Mouse (Mus musculus): Measurements from ENCODE around the gene Pheta1.
A peak's percentile ranks its signal among the peaks of the same experiment; 100 is the strongest.

Gene Pheta1

DNA sequence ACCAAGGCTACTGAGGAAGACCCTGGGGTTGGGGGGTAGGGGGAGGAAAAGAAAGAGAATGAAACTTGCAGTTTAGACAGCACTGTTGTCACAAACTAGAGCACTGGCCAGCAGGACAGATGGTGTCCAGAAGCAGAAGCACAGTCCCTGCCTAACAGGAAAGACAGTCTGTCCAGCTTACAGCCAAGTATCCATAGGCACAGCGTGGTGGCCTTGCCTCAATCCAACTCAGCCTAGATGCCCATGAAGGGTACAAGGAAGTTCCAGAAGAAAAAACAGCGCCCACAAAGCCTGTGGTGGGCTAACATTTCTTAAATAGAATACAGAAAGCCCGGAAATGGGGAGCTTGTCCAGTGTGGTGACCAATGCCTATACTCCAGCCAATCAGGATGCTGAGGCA lies 23.2 kb upstream of the Pheta1 start:
- no peak for DNase-seq (ENCODE audit: low spot score in 2 of 2)

DNA sequence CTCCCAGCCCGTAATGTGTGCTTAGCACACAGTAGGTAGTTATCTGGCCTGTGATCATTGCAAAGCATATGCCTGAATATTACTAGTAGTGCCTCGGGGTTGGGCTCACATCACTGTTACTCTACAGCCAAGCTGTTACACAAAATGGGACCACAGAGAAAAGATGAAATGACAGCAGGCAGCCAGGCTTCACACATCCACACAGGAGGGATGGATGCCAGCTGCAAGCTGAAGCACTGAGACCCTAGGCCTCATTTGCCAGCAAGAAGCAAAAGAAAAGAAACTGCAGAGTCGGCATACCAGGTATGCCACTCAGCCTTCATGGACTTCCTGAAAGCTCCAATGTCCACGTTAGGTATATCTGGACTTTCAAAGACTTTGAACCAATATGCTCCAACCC lies 20.9 kb upstream of the Pheta1 start:
- no peak for DNase-seq (ENCODE audit: low spot score in 2 of 2)

DNA sequence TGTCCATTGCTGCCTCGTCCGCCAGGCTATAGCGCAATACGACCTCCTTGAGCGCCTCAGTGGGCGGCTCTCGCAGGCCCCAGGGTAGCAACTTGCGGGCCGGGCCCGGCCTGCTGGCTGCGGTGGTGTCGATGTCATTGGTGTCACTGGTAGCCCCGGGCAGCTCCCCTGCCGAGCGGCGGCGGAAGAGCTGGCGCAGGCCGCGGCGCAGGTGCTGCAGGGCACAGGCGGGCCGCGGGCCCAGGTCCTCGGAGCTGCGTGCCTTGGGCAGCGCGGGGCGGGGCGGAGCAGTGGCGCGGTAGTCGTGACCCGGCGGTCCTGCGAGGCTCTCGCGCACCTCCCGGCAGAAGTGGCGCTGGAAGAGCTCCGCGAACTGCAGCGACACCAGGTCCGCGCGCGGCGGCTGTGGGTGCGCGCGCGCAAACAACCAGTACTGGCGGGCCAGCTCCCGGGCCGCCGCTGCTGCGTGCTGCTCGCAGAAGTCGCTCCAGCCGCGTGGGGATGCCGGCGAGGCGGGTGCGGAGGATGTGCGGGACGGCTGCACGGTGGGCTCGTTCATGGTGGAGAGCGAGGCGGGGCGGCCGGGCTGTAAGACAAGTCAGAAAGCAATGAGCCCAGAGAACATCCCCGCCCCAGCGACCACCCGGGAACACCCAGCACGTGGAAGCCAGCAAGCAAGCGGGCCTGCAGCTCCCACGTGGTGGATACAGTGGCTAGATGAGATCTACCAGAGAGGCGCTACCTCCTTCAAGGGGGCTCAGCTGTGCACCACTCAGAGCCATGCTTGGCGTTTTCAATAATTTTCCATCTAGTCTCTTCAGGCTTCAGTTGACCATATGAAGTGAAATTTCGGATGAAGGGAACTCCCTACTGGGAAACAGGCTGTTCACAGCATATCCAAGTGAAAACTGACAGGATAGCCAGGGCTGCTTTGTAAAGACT lies 20.0 kb upstream of the Pheta1 start:
- DNase-seq (ENCODE audit: low spot score in 2 of 2), result no peak

- DNase-seq (ENCODE audit: low spot score in 2 of 2), result no peak
Observed at GRCm38 (mm10) chr5:121831002-121831601, 17.7 kb upstream of the Pheta1 start.

GRCm38 (mm10) chr5:121832376-121833155 lies 16.2 kb upstream of the Pheta1 start:
- DNase-seq (ENCODE audit: low spot score in 2 of 2), result no peak

DNA sequence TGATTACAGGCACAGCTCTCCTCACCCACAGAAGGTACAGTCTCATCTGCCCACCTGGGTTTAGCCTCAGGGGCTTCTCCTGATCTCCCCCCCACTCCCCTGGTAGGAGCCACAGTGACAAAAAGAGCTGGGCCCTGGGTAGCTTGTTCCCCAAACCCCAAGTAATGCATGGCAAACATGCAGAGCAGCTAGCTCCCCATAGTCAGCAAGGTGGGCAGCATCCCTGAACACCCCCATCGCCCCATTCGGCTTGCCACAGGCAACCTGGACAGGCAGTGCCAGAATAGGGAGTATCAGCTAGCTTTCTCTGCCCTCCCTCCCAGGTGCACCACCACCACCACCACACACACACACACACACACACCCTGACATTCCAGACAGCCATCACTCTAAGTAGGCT lies 15.6 kb upstream of the Pheta1 start:
- no peak for DNase-seq (ENCODE audit: low spot score in 2 of 2)

- DNase-seq (ENCODE audit: low spot score in 2 of 2), result no peak
Observed at GRCm38 (mm10) chr5:121833572-121834240, 15.1 kb upstream of the Pheta1 start.

DNA sequence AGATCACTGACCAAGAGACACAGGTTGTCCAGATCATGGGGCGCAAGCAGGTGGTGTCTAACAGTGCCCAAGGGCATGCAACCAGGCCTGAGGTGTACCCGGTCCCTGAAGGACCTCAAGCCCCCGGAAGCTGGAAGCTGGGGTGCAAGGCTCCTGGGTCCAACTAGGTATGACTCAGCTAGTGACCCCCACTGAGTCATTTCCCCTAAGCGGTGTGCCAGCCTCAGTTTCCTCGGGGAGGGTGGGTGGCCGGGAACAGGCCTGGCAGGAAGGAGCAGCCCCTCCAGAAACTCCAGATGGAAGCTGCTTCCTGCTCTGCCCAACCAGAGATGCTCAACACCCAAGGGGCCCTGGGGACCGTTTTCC lies 14.6 kb upstream of the Pheta1 start:
- DNase-seq (ENCODE audit: low spot score in 2 of 2), result no peak

- DNase-seq (ENCODE audit: low spot score in 2 of 2), result no peak
Observed at GRCm38 (mm10) chr5:121834991-121835747, 13.6 kb upstream of the Pheta1 start.

GRCm38 (mm10) chr5:121835949-121836691 lies 12.7 kb upstream of the Pheta1 start:
- DNase-seq (ENCODE audit: low spot score in 2 of 2), result no peak

GRCm38 (mm10) chr5:121836692-121837415 lies 11.9 kb upstream of the Pheta1 start:
- DNase-seq (ENCODE audit: low spot score in 2 of 2), result peak; percentile 76 to 78

DNA sequence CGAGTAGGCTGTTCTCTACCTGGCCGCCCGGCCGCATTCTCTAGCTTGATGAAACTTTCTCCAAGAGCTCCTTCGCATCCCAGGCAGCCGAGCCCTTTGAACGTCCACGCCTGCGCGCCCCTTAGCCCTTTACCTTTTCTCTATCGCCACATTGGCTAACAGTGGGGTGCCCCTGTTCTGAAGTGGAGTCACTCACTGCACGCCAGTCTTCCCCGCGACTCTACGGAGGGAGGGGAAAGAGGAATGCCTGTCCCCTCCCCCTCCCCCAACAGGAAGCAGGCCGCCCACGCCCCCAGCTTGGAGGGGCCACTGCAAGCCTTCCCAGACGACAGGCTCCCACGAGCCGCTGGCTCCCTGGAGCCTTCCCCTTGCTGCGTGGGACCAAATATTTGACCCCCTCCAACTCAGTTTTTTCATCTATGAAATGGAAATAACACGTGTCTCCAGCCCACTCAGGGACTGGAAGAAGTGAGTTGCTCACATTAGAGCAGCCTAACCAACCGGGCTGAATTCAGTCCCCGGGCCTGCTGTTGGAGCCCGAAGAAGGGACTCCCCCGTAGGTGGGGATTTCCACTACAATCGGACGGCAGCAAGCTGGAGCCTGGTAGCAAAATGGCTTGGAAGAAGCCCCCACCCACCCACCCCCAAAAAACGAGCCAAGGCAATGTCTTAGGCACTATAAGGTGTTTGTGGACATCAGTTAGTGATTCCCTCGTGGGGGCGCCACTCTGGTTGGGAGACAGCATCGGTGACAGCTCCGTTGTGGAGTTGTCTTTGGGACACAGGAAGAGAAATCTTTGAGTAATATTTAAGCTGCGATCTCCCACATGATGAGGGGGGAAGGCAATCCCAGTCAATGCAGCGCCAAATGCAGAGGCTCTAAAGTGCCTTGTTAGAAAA lies 11.1 kb upstream of the Pheta1 start, which contains the start of gene Sh2b3:
Sh2b3 (minus strand) TSS at position 206 of the 900 bp plus-strand sequence.
- DNase-seq (ENCODE audit: low spot score in 2 of 2), result no peak

DNA sequence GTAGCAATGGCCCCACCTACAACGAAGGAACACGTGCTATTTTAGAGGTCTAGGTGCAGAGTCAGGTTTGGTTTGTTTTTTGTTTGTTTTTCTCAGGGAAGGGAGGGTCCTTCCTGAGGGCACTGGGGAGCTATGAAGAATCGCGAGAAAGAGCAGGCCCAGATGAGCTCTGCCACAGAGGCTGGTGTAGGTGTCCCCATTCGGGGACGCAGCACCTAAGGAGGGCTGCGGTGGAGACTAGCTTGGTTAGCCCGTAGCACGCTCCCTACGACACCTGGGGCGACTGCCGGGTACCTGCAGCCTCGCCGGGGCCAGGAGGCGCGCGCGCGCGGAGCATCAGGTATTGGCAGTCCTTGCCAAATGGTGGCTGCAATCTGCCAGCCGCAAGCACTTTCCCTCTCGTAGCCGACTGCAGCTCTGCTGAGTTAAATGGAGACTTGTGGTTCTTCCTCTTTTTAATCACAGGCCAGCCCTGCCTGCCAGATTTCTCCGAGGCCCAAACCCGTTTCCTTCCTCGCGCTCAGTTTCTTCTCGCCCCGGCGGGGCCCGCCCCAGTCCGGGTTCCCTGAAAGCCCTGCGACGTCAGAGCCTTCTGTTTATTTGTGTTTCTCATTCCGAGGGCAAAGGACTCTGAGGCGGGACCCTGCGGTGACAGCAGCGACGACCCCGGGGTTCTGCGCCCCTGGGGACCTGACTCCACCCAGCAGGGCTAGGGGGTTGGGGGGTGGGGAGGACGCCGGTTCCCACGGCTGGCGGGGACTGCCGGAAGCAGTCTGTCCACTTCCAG lies 10.2 kb upstream of the Pheta1 start:
- DNase-seq (ENCODE audit: low spot score in 2 of 2), result no peak

DNA sequence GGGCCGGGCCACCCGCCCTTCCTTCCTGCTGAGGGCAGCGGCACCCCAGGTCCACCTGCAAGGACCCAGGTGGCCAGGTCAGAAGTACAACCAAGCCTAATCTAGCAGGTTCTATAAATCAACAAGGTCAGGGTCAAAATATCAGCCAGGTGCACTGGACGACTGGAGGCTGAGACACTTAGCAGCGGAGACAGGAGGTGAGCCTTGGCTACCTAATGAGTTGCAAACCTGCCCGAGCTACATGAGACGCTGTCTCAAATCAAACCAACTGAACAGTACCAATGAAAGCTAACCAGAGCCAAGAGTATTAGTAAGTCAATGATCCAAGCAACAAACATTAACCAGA lies 9.7 kb upstream of the Pheta1 start:
- DNase-seq (ENCODE audit: low spot score in 2 of 2), result no peak

DNA sequence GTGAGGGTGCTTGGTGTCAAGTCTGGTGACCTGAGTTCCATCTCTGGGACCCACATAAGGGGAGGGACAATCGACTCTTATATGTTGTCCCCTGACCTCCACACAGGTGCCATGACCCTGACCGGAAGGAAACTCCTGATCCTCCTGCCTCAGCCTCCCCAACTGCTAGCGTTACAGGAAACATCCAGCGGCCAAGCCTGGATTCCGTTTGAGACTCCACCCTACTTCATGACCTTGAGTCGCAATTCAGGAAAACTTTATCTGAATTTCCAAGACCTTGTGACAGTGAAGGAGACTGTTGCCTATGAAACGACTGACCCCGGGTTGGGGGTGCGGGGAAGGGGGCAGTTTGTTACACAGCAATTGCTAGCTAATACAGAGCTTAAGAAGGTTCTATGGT lies 7.3 kb upstream of the Pheta1 start:
- no peak for DNase-seq (ENCODE audit: low spot score in 2 of 2)

- no peak for DNase-seq (ENCODE audit: low spot score in 2 of 2)
Observed at GRCm38 (mm10) chr5:121841973-121842372, 6.8 kb upstream of the Pheta1 start.

GRCm38 (mm10) chr5:121842665-121843118 lies 6.1 kb upstream of the Pheta1 start:
- DNase-seq (ENCODE audit: low spot score in 2 of 2), result peak in 1 of 2 experiments; percentile 67
